Mouse (Mus musculus): ENCODE data around the gene Foxo1. TPM values are rescaled to one million over a fixed set of nuclear protein-coding genes. Genes with fewer than 3 reads are reported as not detected.
A peak's percentile ranks its signal among the peaks of the same experiment; 100 is the strongest.

Gene Foxo1
- polyA plus RNA-seq, 1 experiment from 2014 or later = 2.2 TPM

DNA sequence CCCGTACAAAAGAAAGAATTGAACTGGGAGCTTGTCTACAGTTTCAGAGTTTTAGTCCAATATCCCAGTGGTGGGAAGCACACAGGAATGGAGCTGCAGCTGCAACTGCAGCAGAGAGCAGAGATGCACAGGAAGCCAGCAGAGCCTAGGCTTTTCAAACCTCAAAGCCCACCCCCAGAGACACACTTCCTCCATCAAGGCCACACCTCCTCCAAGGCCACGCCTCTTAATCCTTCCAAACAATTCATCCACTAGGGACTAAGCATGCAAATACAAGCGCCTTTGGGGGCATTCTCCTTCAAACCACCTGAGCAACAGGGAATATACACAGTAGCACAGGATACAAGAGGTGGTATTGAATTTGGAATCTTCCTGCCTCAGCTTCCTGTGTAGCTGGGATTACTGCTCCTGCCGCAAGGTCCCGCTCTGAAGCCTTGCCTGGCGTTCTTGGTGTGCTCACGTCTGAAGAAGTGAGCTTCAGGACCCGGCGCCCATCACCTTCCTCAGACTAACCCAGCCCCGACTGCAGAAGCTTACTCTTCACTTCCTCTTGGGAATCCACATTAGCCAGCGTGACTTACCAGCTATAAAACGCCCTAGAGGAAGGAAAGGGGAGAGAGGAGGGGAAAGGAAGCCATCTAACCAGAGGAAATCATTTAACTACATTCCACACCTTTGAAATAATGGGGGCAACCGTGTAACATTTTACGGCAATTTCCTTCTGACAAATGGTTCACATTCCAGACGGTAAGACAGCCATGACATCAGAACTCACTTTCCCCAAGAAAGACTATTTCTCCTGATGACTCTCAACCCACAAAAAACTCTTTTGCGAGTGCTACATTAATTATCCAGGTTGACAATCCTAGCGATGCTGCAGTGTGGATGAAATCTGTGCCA lies 122.9 kb downstream of the Foxo1 start:
- Histone ChIP-seq H3K4me2 (ENCODE audit: low read depth, low read length) (no peak overlapping the region), H3K9me3 (replicated peaks; ENCODE audit: control insufficient read depth, low read length) (no peaks in the 10 kb centered on the region), H3K4me1 (ENCODE audit: control insufficient read depth, low read depth, low read length) (no peaks in the 10 kb centered on the region), H3K4me3 (ENCODE audit: low read depth, low read length) (no peak overlapping the region), H3K27ac (ENCODE audit: low read length) (no peak overlapping the region), H3K27me3 (ENCODE audit: control insufficient read depth, insufficient read depth, low read depth, low read length) (no peaks in the 10 kb centered on the region), H3K36me3 (ENCODE audit: control insufficient read depth, insufficient read depth) (no peaks in the 10 kb centered on the region), H3K9ac (ENCODE audit: low read depth, low read length) (no peak overlapping the region)
- ATAC-seq (ENCODE audit: low read depth) = no peak
- whole genome bisulfite sequencing (ENCODE audit: insufficient replicate concordance) = 35% methylated on average over 17 of the region's 17 CpGs

GRCm38 (mm10) chr3:52391897-52392296 lies 123.8 kb downstream of the Foxo1 start:
- WGBS (ENCODE audit: insufficient replicate concordance) = 61% methylated on average over 6 of the region's 6 CpGs
- H3K36me3 ChIP-seq (ENCODE audit: control insufficient read depth, insufficient read depth) = no peaks in the 10 kb centered on the region
- ATAC-seq (ENCODE audit: low read depth) = no peak
- no peaks in the 10 kb centered on the region for H3K4me1 ChIP-seq (ENCODE audit: control insufficient read depth, low read depth, low read length)
- no peak overlapping the region for H3K9ac ChIP-seq (ENCODE audit: low read depth, low read length)
- no peak overlapping the region for H3K4me3 ChIP-seq (ENCODE audit: low read depth, low read length)
- H3K27me3 ChIP-seq (ENCODE audit: control insufficient read depth, insufficient read depth, low read depth, low read length) = no peaks in the 10 kb centered on the region
- no peak overlapping the region for H3K27ac ChIP-seq (ENCODE audit: low read length)
- H3K4me2 ChIP-seq (ENCODE audit: low read depth, low read length) = no peak overlapping the region
- H3K9me3 ChIP-seq (replicated peaks; ENCODE audit: control insufficient read depth, low read length) = no peaks in the 10 kb centered on the region

DNA sequence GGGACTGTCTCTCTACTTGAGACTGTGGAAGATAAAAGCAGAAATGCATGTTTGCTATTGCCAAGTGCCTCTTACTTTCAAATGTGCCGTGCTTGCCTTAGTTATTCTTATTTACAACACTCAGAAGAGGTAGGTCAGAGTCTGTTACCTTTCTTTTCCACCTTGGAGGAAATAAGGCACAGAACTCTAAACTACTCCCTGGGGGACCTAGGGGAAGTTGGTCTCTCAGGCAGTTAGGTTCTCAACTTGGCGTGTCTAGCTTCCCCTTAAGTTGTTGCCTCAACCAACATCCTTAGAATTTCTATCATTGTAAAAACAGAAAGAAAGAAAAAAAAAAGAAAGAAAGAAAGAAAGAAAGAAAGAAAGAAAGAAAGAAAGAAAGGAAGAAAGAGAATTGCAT lies 124.4 kb downstream of the Foxo1 start:
- H3K4me1 ChIP-seq (ENCODE audit: control insufficient read depth, low read depth, low read length) = no peaks in the 10 kb centered on the region; the same call in 1 of the 2 replicates
- H3K4me3 ChIP-seq (ENCODE audit: low read depth, low read length) = no peak overlapping the region
- ATAC-seq (ENCODE audit: low read depth) = no peak
- H3K4me2 ChIP-seq (ENCODE audit: low read depth, low read length) = no peak overlapping the region
- no peak overlapping the region for H3K9ac ChIP-seq (ENCODE audit: low read depth, low read length)
- no peak overlapping the region for H3K27ac ChIP-seq (ENCODE audit: low read length)
- H3K27me3 ChIP-seq (ENCODE audit: control insufficient read depth, insufficient read depth, low read depth, low read length) = no peaks in the 10 kb centered on the region
- H3K9me3 ChIP-seq (replicated peaks; ENCODE audit: control insufficient read depth, low read length) = no peaks in the 10 kb centered on the region
- WGBS (ENCODE audit: insufficient replicate concordance) = 30% methylated on average over 2 of the region's 2 CpGs
- H3K36me3 ChIP-seq (ENCODE audit: control insufficient read depth, insufficient read depth) = no peaks in the 10 kb centered on the region

- Histone ChIP-seq H3K9ac (ENCODE audit: low read depth, low read length) (no peak overlapping the region), H3K9me3 (replicated peaks; ENCODE audit: control insufficient read depth, low read length) (no peaks in the 10 kb centered on the region), H3K27me3 (ENCODE audit: control insufficient read depth, insufficient read depth, low read depth, low read length) (no peaks in the 10 kb centered on the region), H3K36me3 (ENCODE audit: control insufficient read depth, insufficient read depth) (no peaks in the 10 kb centered on the region), H3K27ac (ENCODE audit: low read length) (no peak overlapping the region), H3K4me3 (ENCODE audit: low read depth, low read length) (no peak overlapping the region), H3K4me1 (ENCODE audit: control insufficient read depth, low read depth, low read length) (no peaks in the 10 kb centered on the region; the same call in 1 of the 2 replicates), H3K4me2 (ENCODE audit: low read depth, low read length) (no peak overlapping the region)
- WGBS (ENCODE audit: insufficient replicate concordance) = 50% methylated on average over 10 of the region's 10 CpGs
- no peak for ATAC-seq (ENCODE audit: low read depth)
Measured at GRCm38 (mm10) chr3:52393171-52393570, 125.0 kb downstream of the Foxo1 start.

- Histone ChIP-seq H3K4me1 (ENCODE audit: control insufficient read depth, low read depth, low read length) (no peaks in the 10 kb centered on the region; the same call in 1 of the 2 replicates), H3K4me2 (ENCODE audit: low read depth, low read length) (no peak overlapping the region), H3K27ac (ENCODE audit: low read length) (no peak overlapping the region), H3K27me3 (ENCODE audit: control insufficient read depth, insufficient read depth, low read depth, low read length) (no peaks in the 10 kb centered on the region), H3K9me3 (replicated peaks; ENCODE audit: control insufficient read depth, low read length) (no peaks in the 10 kb centered on the region), H3K4me3 (ENCODE audit: low read depth, low read length) (no peak overlapping the region), H3K36me3 (ENCODE audit: control insufficient read depth, insufficient read depth) (no peaks in the 10 kb centered on the region), H3K9ac (ENCODE audit: low read depth, low read length) (no peak overlapping the region)
- no peak for ATAC-seq (ENCODE audit: low read depth)
- 59% methylated on average over 13 of the region's 13 CpGs for WGBS (ENCODE audit: insufficient replicate concordance)
Measured at GRCm38 (mm10) chr3:52396121-52396731, 128.1 kb downstream of the Foxo1 start.

DNA sequence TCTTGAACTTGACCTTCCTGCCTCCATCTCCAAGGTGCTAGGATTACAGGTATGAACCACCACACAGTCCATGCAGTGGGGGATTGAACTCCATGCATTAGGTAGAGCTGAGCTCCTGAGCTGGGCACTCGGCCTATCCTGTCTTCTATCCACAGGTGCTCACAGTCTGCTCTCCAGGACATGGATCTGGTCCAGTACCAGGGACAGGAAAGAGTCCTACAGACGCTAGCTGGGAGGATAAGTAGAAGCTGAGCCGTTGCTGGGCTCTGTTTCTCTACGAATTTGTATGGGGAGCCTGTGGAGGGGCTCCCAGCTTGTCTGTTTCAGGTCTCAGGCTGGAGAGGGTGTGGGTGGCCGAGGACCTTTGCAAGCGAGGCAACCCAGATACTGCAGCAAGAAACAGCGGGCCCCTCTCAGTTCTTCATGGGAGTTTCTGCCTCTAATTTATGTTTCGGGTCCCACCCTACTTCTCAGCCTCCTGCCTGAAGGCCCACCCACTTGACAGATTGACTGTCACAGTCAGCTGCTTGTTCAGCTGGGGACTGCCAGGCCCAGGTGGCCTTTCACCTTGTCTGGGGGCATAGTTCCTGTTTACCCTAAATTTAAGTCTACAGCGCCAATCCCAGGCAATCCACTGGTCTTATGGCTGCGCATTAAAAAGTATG lies 128.9 kb downstream of the Foxo1 start:
- Histone ChIP-seq H3K9ac (ENCODE audit: low read depth, low read length) (no peak overlapping the region), H3K36me3 (ENCODE audit: control insufficient read depth, insufficient read depth) (no peaks in the 10 kb centered on the region), H3K4me3 (ENCODE audit: low read depth, low read length) (no peak overlapping the region), H3K27ac (ENCODE audit: low read length) (peak overlapping the region; percentile 37; the same call in 1 of the 2 replicates), H3K4me2 (ENCODE audit: low read depth, low read length) (no peak overlapping the region), H3K4me1 (ENCODE audit: control insufficient read depth, low read depth, low read length) (no peaks in the 10 kb centered on the region; the same call in none of the 2 replicates), H3K9me3 (replicated peaks; ENCODE audit: control insufficient read depth, low read length) (no peaks in the 10 kb centered on the region), H3K27me3 (ENCODE audit: control insufficient read depth, insufficient read depth, low read depth, low read length) (no peaks in the 10 kb centered on the region)
- ATAC-seq (ENCODE audit: low read depth) = peak; percentile 69
- 56% methylated on average over 10 of the region's 10 CpGs for WGBS (ENCODE audit: insufficient replicate concordance)

DNA sequence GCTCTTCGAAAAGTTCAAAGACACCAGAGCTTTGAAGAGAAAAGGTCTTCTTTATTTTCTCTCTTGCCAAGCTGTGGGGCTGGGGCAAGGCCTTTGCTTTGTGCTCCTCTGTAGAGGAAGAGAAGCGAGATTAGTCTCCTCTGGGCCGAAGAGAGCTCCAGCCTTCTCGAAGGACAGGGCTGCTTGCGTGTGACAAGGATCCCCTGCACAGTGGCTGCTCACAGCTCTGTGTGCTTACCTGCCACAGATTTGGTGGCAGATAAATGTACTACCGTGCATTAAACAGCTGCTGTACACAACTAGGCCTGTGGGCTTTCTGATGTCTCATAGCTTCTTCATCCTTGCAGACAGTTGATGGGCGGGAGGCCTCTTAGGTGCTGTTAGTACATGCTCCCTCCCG lies 129.8 kb downstream of the Foxo1 start:
- Histone ChIP-seq H3K27ac (ENCODE audit: low read length) (no peak overlapping the region), H3K4me3 (ENCODE audit: low read depth, low read length) (no peak overlapping the region), H3K4me1 (ENCODE audit: control insufficient read depth, low read depth, low read length) (no peaks in the 10 kb centered on the region; the same call in none of the 2 replicates), H3K27me3 (ENCODE audit: control insufficient read depth, insufficient read depth, low read depth, low read length) (no peaks in the 10 kb centered on the region), H3K4me2 (ENCODE audit: low read depth, low read length) (no peak overlapping the region), H3K36me3 (ENCODE audit: control insufficient read depth, insufficient read depth) (no peaks in the 10 kb centered on the region), H3K9me3 (replicated peaks; ENCODE audit: control insufficient read depth, low read length) (no peaks in the 10 kb centered on the region), H3K9ac (ENCODE audit: low read depth, low read length) (no peak overlapping the region)
- WGBS (ENCODE audit: insufficient replicate concordance) = 60% methylated on average over 8 of the region's 8 CpGs
- ATAC-seq (ENCODE audit: low read depth) = no peak

- Histone ChIP-seq H3K9ac (ENCODE audit: low read depth, low read length) (no peak overlapping the region), H3K4me2 (ENCODE audit: low read depth, low read length) (peak overlapping the region; percentile 44; the same call in 1 of the 2 replicates), H3K36me3 (ENCODE audit: control insufficient read depth, insufficient read depth) (no peaks in the 10 kb centered on the region), H3K4me1 (ENCODE audit: control insufficient read depth, low read depth, low read length) (no peaks in the 10 kb centered on the region; the same call in none of the 2 replicates), H3K27me3 (ENCODE audit: control insufficient read depth, insufficient read depth, low read depth, low read length) (no peaks in the 10 kb centered on the region), H3K4me3 (ENCODE audit: low read depth, low read length) (no peak overlapping the region), H3K9me3 (replicated peaks; ENCODE audit: control insufficient read depth, low read length) (no peaks in the 10 kb centered on the region), H3K27ac (ENCODE audit: low read length) (no peak overlapping the region)
- ATAC-seq (ENCODE audit: low read depth) = no peak
- 8% methylated on average over 19 of the region's 19 CpGs for WGBS (ENCODE audit: insufficient replicate concordance)
Measured at GRCm38 (mm10) chr3:52400284-52401161, 132.4 kb downstream of the Foxo1 start.

Data from liver, embryonic 16.5 days (tissue).